Mouse (Mus musculus): ENCODE data around the gene Timm50.

GRCm38 (mm10) chr7:28355221-28355620 lies 43.3 kb upstream of the Timm50 start:
- TF ChIP-seq CTCF (IDR thresholded peaks at IDR 0.05), result no peak
- TF ChIP-seq EP300 (IDR thresholded peaks at IDR 0.05), result no peak

Measured in lung, postnatal 0 days (tissue).